Mouse (Mus musculus) limb, embryonic 10.5 days (tissue): ENCODE measurements around the gene Igfn1. TPM values are rescaled to one million over a fixed set of nuclear protein-coding genes. Genes with fewer than 3 reads are reported as not detected.

Experiments
- DNase-seq: peaks from one replicate; pipeline ENCODE4 v3.0.0-alpha.2; 2017; ENCODE audit warnings: low spot score
- H3K27ac ChIP-seq: fragments of 300-500 bp; sonication (generic); 2 replicates; pipeline ENCODE4 v1.5.1; 2016; ENCODE audit warnings: mild to moderate bottlenecking
- H3K27me3 ChIP-seq: fragments of 300-500 bp; sonication (generic); 2 replicates; pipeline ENCODE4 v1.6.1; 2016; ENCODE audit warnings: low read depth, mild to moderate bottlenecking; ENCODE audit not compliant: poor library complexity, severe bottlenecking
- H3K36me3 ChIP-seq: fragments of 300-500 bp; sonication (generic); 2 replicates; pipeline ENCODE4 v1.6.1; 2016; ENCODE audit warnings: mild to moderate bottlenecking, moderate library complexity
- H3K4me1 ChIP-seq: fragments of 300-500 bp; sonication (generic); 2 replicates; pipeline ENCODE4 v1.6.1; 2016
- H3K4me3 ChIP-seq: fragments of 300-500 bp; sonication (generic); 2 replicates; pipeline ENCODE4 v1.5.1; 2016; ENCODE audit warnings: mild to moderate bottlenecking, moderate library complexity
- H3K9me3 ChIP-seq: fragments of 300-500 bp; sonication (generic); replicated peaks from 2 replicates; pipeline ENCODE4 v1.6.1; 2016; ENCODE audit warnings: mild to moderate bottlenecking
- WGBS: fragments of 180-500 bp; shearing (Covaris S2); methylation state at CpG from one replicate; pipeline ENCODE4 v1.1.7; 2016; 5-methylcytosine and 5-hydroxymethylcytosine counted together
- polyA plus RNA-seq: library from polyadenylated mRNA; unstranded; fragments of >200 nt; fragmentation: Nextera tagmentation; extraction: Ambion mirVana; gene quantifications from 2 replicates; pipeline ENCODE4 v1.2.1, GENCODE M21; 2016

Igfn1 gene
- polyA plus RNA-seq, 1 experiment from 2014 or later: not detected

- WGBS: 72% methylated on average over 7 of the region's 7 CpGs
- Histone ChIP-seq H3K36me3 (no peaks in the 10 kb centered on the region), H3K4me3 (no peak overlapping the region), H3K9me3 (no peaks in the 10 kb centered on the region), H3K27me3 (no peaks in the 10 kb centered on the region), H3K27ac (no peak overlapping the region), H3K4me1 (peaks cover 3% of the 10 kb centered on the region)
- DNase-seq: no peak
Observed at GRCm38 (mm10) chr1:135997537-135997936, 8.6 kb downstream of the Igfn1 start.

- DNase-seq: no peak
- 72% methylated on average over 4 of the region's 4 CpGs for WGBS
Observed at GRCm38 (mm10) chr1:135993470-135993869, 12.7 kb downstream of the Igfn1 start.

GRCm38 (mm10) chr1:135989876-135990275 lies 16.3 kb downstream of the Igfn1 start:
- Histone ChIP-seq H3K9me3 (no peaks in the 10 kb centered on the region), H3K4me3 (no peak overlapping the region), H3K4me1 (peaks cover 3% of the 10 kb centered on the region), H3K27ac (no peak overlapping the region), H3K36me3 (no peaks in the 10 kb centered on the region), H3K27me3 (no peaks in the 10 kb centered on the region)
- no peak for DNase-seq

More at GRCm38 (mm10) chr1:135993470-135993869, 12.7 kb downstream of the Igfn1 start:
- Histone ChIP-seq H3K9me3 (no peaks in the 10 kb centered on the region), H3K36me3 (no peaks in the 10 kb centered on the region), H3K27me3 (no peaks in the 10 kb centered on the region), H3K4me3 (no peak overlapping the region), H3K27ac (no peak overlapping the region), H3K4me1 (peaks cover 3% of the 10 kb centered on the region)

GRCm38 (mm10) chr1:135984105-135984504 lies 22.0 kb downstream of the Igfn1 start:
- Histone ChIP-seq H3K36me3 (no peaks in the 10 kb centered on the region), H3K4me3 (no peak overlapping the region), H3K27ac (0 out of 2 replicates have a peak overlapping the region, but pooled peaks have one; percentile 14), H3K4me1 (peaks cover 6% of the 10 kb centered on the region), H3K27me3 (no peaks in the 10 kb centered on the region), H3K9me3 (no peaks in the 10 kb centered on the region)
- WGBS: 30% methylated on average over 5 of the region's 5 CpGs
- no peak for DNase-seq

GRCm38 (mm10) chr1:135972576-135972975 lies 33.6 kb downstream of the Igfn1 start:
- DNase-seq: no peak
- H3K36me3 ChIP-seq: no peaks in the 10 kb centered on the region
- WGBS: 98% methylated on average over 3 of the region's 3 CpGs

GRCm38 (mm10) chr1:135970486-135970885 lies 35.7 kb downstream of the Igfn1 start:
- H3K27me3 ChIP-seq: peaks cover 14% of the 10 kb centered on the region; the same call in 1 of the 2 replicates
- H3K27ac ChIP-seq: no peak overlapping the region
- H3K9me3 ChIP-seq: no peaks in the 10 kb centered on the region
- WGBS: 52% methylated on average over 2 of the region's 2 CpGs
- H3K36me3 ChIP-seq: no peaks in the 10 kb centered on the region
- peaks cover 12% of the 10 kb centered on the region for H3K4me1 ChIP-seq
- no peak overlapping the region for H3K4me3 ChIP-seq
- DNase-seq: no peak

More at GRCm38 (mm10) chr1:135972576-135972975, 33.6 kb downstream of the Igfn1 start:
- Histone ChIP-seq H3K9me3 (no peaks in the 10 kb centered on the region), H3K4me1 (peaks cover 12% of the 10 kb centered on the region), H3K4me3 (no peak overlapping the region), H3K27ac (no peak overlapping the region), H3K27me3 (0 out of 2 replicates have a peak, but pooled peaks cover 4% of the 10 kb centered on the region)

- no peak overlapping the region for H3K4me3 ChIP-seq
- H3K9me3 ChIP-seq: no peaks in the 10 kb centered on the region
- H3K4me1 ChIP-seq: peaks cover 12% of the 10 kb centered on the region
- no peak overlapping the region for H3K27ac ChIP-seq
- H3K36me3 ChIP-seq: no peaks in the 10 kb centered on the region
- no peak for DNase-seq
- H3K27me3 ChIP-seq: peaks cover 14% of the 10 kb centered on the region; the same call in 1 of the 2 replicates
- 81% methylated on average over 4 of the region's 4 CpGs for WGBS
Observed at GRCm38 (mm10) chr1:135967739-135968138, 38.4 kb downstream of the Igfn1 start.

GRCm38 (mm10) chr1:135964561-135964960 lies 41.6 kb downstream of the Igfn1 start:
- no peak overlapping the region for H3K4me3 ChIP-seq
- DNase-seq: no peak
- H3K27me3 ChIP-seq: peaks cover 10% of the 10 kb centered on the region; the same call in 1 of the 2 replicates
- no peak overlapping the region for H3K27ac ChIP-seq
- no peaks in the 10 kb centered on the region for H3K36me3 ChIP-seq
- 80% methylated on average over 11 of the region's 11 CpGs for WGBS
- peaks cover 7% of the 10 kb centered on the region for H3K4me1 ChIP-seq
- H3K9me3 ChIP-seq: no peaks in the 10 kb centered on the region

- Histone ChIP-seq H3K4me1 (peaks cover 2% of the 10 kb centered on the region), H3K27me3 (peaks cover 10% of the 10 kb centered on the region; the same call in 1 of the 2 replicates), H3K36me3 (no peaks in the 10 kb centered on the region), H3K27ac (no peak overlapping the region), H3K9me3 (no peaks in the 10 kb centered on the region), H3K4me3 (no peak overlapping the region)
- DNase-seq: no peak
- 77% methylated on average over 5 of the region's 5 CpGs for WGBS
Observed at GRCm38 (mm10) chr1:135963177-135963576, 43.0 kb downstream of the Igfn1 start.

- H3K36me3 ChIP-seq: no peaks in the 10 kb centered on the region
- H3K4me3 ChIP-seq: no peak overlapping the region
- H3K9me3 ChIP-seq: no peaks in the 10 kb centered on the region
- no peaks in the 10 kb centered on the region for H3K4me1 ChIP-seq
- H3K27ac ChIP-seq: no peak overlapping the region
- WGBS: 59% methylated on average over 4 of the region's 4 CpGs
- no peak for DNase-seq
- no peaks in the 10 kb centered on the region for H3K27me3 ChIP-seq
Observed at GRCm38 (mm10) chr1:135958483-135958882, 47.7 kb downstream of the Igfn1 start.

- H3K4me3 ChIP-seq: no peak overlapping the region
- no peak overlapping the region for H3K27ac ChIP-seq
- no peak for DNase-seq
- WGBS: 68% methylated on average over 2 of the region's 2 CpGs
- no peaks in the 10 kb centered on the region for H3K36me3 ChIP-seq
- peaks cover 8% of the 10 kb centered on the region for H3K27me3 ChIP-seq
- H3K9me3 ChIP-seq: no peaks in the 10 kb centered on the region
- H3K4me1 ChIP-seq: 0 out of 2 replicates have a peak, but pooled peaks cover 6% of the 10 kb centered on the region
Observed at GRCm38 (mm10) chr1:135948871-135949270, 57.3 kb downstream of the Igfn1 start.

- no peak for DNase-seq
- Histone ChIP-seq H3K36me3 (no peaks in the 10 kb centered on the region), H3K4me3 (no peak overlapping the region), H3K4me1 (0 out of 2 replicates have a peak, but pooled peaks cover 6% of the 10 kb centered on the region), H3K27me3 (peaks cover 33% of the 10 kb centered on the region), H3K27ac (no peak overlapping the region), H3K9me3 (no peaks in the 10 kb centered on the region)
- 79% methylated on average over 4 of the region's 4 CpGs for WGBS
Observed at GRCm38 (mm10) chr1:135946247-135946646, 59.9 kb downstream of the Igfn1 start.

- Histone ChIP-seq H3K9me3 (no peaks in the 10 kb centered on the region), H3K36me3 (no peaks in the 10 kb centered on the region), H3K4me1 (0 out of 2 replicates have a peak, but pooled peaks cover 6% of the 10 kb centered on the region), H3K27me3 (peaks cover 36% of the 10 kb centered on the region), H3K4me3 (no peak overlapping the region), H3K27ac (no peak overlapping the region)
- peak; percentile 59 for DNase-seq
- 14% methylated on average over 7 of the region's 7 CpGs for WGBS
Observed at GRCm38 (mm10) chr1:135945711-135946110, 60.4 kb downstream of the Igfn1 start.
